Mouse (Mus musculus): Measurements from ENCODE around the gene Sbf1. TPM values are rescaled to one million over a fixed set of nuclear protein-coding genes. Genes with fewer than 3 reads are reported as not detected.

The Sbf1 gene
- polyA plus RNA-seq (2014; fragmentation: Nextera tagmentation; extraction: Ambion mirVana): 103 and 109 TPM in 2 replicates

DNA sequence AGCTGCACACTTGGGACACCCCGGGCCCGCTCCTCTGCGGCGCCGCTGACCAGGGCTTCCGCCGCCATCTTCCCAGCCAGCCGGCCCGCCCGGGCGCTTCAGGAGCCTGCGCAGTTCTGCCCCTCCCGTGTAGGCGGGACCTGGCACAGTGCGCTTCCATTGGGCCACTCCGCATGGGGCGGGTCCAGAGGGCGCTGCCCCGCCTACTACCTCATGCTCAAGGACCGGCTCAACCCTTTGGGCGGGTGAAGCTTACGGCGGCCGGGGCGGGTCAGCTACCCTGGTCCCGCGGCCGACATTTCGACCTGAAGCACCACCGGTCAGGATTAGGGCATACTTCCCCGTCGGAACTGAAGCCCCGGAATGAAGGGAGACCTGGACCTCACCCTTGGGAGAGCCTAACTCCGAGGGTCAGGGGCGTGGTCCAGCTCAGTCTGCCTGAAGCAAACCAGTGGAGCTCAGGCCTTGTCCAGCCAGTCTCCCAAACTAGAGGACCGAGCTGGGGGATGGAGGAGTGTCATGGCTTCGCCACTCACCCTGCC lies at the start of gene Sbf1:
Gene Sbf1, minus strand, starts transcription at position 122 of the 542 bp plus-strand sequence.
- peak within 1 kb of the TSS; percentile 84 for H3K9ac ChIP-seq (replicated peaks; ENCODE audit: low read length)
- peak; percentile 100 for ATAC-seq (ENCODE audit: low FRiP score, low TSS enrichment)

DNA sequence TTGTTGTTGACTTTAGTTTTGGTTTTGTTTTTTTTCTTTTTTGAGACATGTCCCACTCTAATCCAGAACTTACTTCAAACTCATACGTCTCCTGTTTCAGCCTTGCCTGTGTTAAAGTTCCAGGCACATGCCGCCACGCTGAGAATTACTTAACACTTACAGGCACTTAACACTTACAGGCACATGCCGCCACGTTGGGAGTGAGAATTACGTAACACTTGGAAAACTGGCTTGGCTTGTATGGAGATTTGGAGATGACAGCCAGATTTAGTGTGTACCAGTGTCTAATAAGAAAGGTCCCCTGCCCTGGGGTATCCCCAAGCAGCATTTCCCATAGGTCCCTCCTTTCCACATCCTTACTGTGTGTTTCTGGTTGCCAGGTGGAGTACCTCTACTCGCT lies 47.9 kb upstream of the Sbf1 start:
- Histone ChIP-seq H3K27me3 (ENCODE audit: control insufficient read depth, insufficient read depth, low read length) (no peaks in the 10 kb centered on the region), H3K9me3 (ENCODE audit: control insufficient read depth, low read length) (no peaks in the 10 kb centered on the region), H3K36me3 (ENCODE audit: control insufficient read depth, insufficient read depth, low read length) (peaks cover 81% of the 10 kb centered on the region), H3K4me3 (replicated peaks; ENCODE audit: low read depth, low read length) (no peak overlapping the region), H3K27ac (replicated peaks; ENCODE audit: low read depth, low read length) (no peak overlapping the region), H3K4me1 (ENCODE audit: control insufficient read depth, insufficient read depth, low read length) (no peaks in the 10 kb centered on the region), H3K4me2 (ENCODE audit: low read length) (no peak overlapping the region), H3K9ac (replicated peaks; ENCODE audit: low read length) (no peak overlapping the region)
- DNase-seq (no peak), ATAC-seq (ENCODE audit: low FRiP score, low TSS enrichment) (no peak)
- 95% methylated on average over 7 of the region's 7 CpGs for WGBS

More for the DNA sequence above, at the start of gene Sbf1:
- under 1% methylated on average over 37 of the region's 37 CpGs for WGBS
- Histone ChIP-seq H3K36me3 (ENCODE audit: control insufficient read depth, insufficient read depth, low read length) (no peaks in the 10 kb centered on the region), H3K9me3 (ENCODE audit: control insufficient read depth, low read length) (no peaks in the 10 kb centered on the region), H3K27me3 (ENCODE audit: control insufficient read depth, insufficient read depth, low read length) (no peaks in the 10 kb centered on the region), H3K27ac (replicated peaks; ENCODE audit: low read depth, low read length) (peak within 1 kb of the TSS; percentile 72), H3K4me1 (ENCODE audit: control insufficient read depth, insufficient read depth, low read length) (peaks cover 21% of the 10 kb centered on the region), H3K4me2 (ENCODE audit: low read length) (peak within 1 kb of the TSS; percentile 86), H3K4me3 (replicated peaks; ENCODE audit: low read depth, low read length) (peak within 1 kb of the TSS; percentile 95)
- DNase-seq: peak; percentile 98

DNA sequence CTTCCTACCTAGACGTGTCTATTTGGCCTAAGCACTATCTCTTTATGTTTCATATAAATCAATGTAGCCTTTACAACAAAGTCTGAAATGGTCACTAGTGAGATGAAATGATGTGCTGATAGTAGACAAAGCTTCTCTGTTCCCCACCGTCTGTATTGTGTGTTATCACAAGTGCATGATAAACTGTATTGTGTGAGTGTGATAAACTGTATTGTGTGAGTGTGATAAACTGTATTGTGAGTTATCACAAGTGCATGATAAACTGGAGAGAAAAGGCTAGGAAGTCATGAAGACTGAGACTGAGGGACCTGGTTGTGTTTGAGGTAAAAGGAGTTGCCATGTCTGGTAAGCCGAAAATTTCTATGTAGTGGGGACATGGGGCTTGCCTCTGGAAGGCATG lies 43.7 kb upstream of the Sbf1 start:
- DNase-seq (no peak), ATAC-seq (ENCODE audit: low FRiP score, low TSS enrichment) (no peak)
- 92% methylated on average over 3 of the region's 3 CpGs for WGBS
- H3K4me2 ChIP-seq (ENCODE audit: low read length): no peak overlapping the region
- peaks cover 38% of the 10 kb centered on the region for H3K36me3 ChIP-seq (ENCODE audit: control insufficient read depth, insufficient read depth, low read length)
- peaks cover 18% of the 10 kb centered on the region for H3K4me1 ChIP-seq (ENCODE audit: control insufficient read depth, insufficient read depth, low read length)
- no peaks in the 10 kb centered on the region for H3K9me3 ChIP-seq (ENCODE audit: control insufficient read depth, low read length)
- H3K9ac ChIP-seq (replicated peaks; ENCODE audit: low read length): no peak overlapping the region
- no peak overlapping the region for H3K4me3 ChIP-seq (replicated peaks; ENCODE audit: low read depth, low read length)
- no peak overlapping the region for H3K27ac ChIP-seq (replicated peaks; ENCODE audit: low read depth, low read length)
- H3K27me3 ChIP-seq (ENCODE audit: control insufficient read depth, insufficient read depth, low read length): no peaks in the 10 kb centered on the region

DNA sequence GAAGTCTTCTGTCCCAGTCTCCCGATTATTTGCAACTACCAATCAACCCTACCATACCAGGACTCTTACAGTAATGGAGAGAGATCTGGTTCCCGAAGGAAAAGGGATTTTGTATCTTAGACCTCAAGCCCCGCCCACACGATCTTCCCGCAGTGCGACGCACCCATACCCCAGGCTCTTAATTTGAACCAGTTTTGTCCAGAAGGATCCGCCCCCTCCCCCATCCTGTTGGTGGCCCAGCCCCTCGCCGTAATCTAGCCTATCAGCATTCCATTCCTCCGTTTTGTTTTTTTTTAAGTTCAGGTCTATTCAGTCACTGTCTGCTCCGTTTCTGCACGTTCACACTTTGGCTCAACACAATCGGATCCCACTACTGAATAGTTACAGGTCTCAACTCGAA lies 41.3 kb upstream of the Sbf1 start:
- peak; percentile 81 for DNase-seq
- peak overlapping the region; percentile 84 for H3K4me2 ChIP-seq (ENCODE audit: low read length)
- 1% methylated on average over 15 of the region's 15 CpGs for WGBS
- peaks cover 37% of the 10 kb centered on the region for H3K36me3 ChIP-seq (ENCODE audit: control insufficient read depth, insufficient read depth, low read length)
- ATAC-seq (ENCODE audit: low FRiP score, low TSS enrichment): peak; percentile 31; the same call in 1 of the 2 replicates
- peaks cover 18% of the 10 kb centered on the region for H3K4me1 ChIP-seq (ENCODE audit: control insufficient read depth, insufficient read depth, low read length)
- peak overlapping the region; percentile 80; the same call in 1 of the 2 replicates for H3K27ac ChIP-seq (replicated peaks; ENCODE audit: low read depth, low read length)
- no peaks in the 10 kb centered on the region for H3K9me3 ChIP-seq (ENCODE audit: control insufficient read depth, low read length)
- peak overlapping the region; percentile 71; the same call in 1 of the 2 replicates for H3K9ac ChIP-seq (replicated peaks; ENCODE audit: low read length)
- H3K4me3 ChIP-seq (replicated peaks; ENCODE audit: low read depth, low read length): peak overlapping the region; percentile 78
- no peaks in the 10 kb centered on the region for H3K27me3 ChIP-seq (ENCODE audit: control insufficient read depth, insufficient read depth, low read length)

DNA sequence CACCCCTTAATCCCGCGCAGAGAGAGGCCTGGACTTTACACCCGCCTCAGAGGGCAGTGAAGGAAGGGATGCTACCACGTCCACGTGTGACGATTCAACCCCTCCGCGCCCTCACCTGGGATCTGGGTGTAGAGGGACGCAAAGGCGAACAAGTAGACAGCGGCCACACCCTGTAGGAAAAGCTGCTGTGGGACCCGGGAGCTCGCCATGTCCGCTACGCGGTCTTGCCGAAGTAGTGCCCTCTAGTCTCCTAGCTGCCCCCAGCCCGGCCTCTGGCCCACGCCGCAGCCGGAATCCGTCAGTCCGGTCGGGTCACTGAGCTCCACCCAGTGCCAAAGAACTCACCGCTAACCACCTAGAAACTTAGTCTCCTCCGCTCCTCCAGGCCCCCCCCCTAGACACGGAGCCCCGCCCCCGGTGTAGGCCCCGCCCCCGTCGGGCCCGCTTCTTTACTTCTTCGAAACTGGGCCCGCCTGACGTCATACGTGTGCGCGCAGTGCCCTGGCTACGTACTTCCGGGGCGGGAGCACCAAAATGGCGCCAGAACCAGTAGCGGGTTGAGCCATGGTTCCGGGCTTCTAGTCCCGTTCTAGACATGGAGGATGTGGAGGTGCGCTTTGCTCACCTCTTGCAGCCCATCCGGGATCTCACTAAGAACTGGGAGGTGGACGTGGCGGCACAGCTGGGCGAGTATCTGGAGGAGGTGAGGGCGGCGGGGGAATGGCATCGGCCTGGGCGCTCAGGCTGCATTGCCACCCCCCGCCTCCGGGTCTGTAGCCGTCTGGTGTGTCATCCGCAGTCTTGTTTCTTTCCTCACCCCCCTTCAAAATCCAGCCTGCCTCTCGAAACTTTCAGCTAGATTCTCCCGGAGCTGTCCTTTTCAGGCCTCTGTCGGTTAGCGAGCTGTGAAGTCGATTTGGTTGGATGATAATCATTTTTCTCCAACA lies 40.4 kb upstream of the Sbf1 start, which contains the start of the genes Lmf2 and Ncaph2:
Gene Lmf2, minus strand, starts transcription at position 419 of the 947 bp plus-strand sequence.
Gene Ncaph2, plus strand, starts transcription at position 479 of the 947 bp plus-strand sequence.
- H3K27ac ChIP-seq (replicated peaks; ENCODE audit: low read depth, low read length): peak within 1 kb of the TSS; percentile 80
- peaks cover 37% of the 10 kb centered on the region for H3K36me3 ChIP-seq (ENCODE audit: control insufficient read depth, insufficient read depth, low read length)
- ATAC-seq (ENCODE audit: low FRiP score, low TSS enrichment): peak; percentile 94
- DNase-seq: peak; percentile 99
- H3K4me2 ChIP-seq (ENCODE audit: low read length): peak within 1 kb of the TSS; percentile 84
- peak within 1 kb of the TSS; percentile 71 for H3K9ac ChIP-seq (replicated peaks; ENCODE audit: low read length)
- no peaks in the 10 kb centered on the region for H3K9me3 ChIP-seq (ENCODE audit: control insufficient read depth, low read length)
- under 1% methylated on average over 64 of the region's 64 CpGs for WGBS
- no peaks in the 10 kb centered on the region for H3K27me3 ChIP-seq (ENCODE audit: control insufficient read depth, insufficient read depth, low read length)
- H3K4me1 ChIP-seq (ENCODE audit: control insufficient read depth, insufficient read depth, low read length): peaks cover 18% of the 10 kb centered on the region
- H3K4me3 ChIP-seq (replicated peaks; ENCODE audit: low read depth, low read length): peak within 1 kb of the TSS; percentile 78

DNA sequence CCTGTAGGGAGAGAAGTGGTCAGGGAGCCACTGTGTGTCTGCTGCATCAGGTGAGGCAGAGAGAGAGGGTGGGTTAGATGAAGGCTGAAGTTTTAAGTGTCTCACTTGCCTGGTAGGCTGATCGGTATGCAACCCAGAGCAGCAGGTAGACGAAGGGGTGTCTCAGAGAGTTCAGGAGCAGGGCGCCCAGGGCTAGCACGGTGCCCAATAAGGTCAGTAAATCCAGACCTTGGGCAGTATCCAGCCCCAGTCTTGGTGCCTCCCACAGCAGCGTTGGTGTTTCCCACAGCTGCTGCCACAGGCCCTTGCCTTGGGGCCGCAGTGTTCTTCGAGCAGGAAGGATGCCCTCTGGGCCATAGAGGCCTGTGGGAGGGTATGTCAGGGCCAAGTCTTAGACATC lies 39.3 kb upstream of the Sbf1 start:
- Histone ChIP-seq H3K9me3 (ENCODE audit: control insufficient read depth, low read length) (no peaks in the 10 kb centered on the region), H3K4me3 (replicated peaks; ENCODE audit: low read depth, low read length) (peak overlapping the region; percentile 78), H3K9ac (replicated peaks; ENCODE audit: low read length) (peak overlapping the region; percentile 71), H3K27ac (replicated peaks; ENCODE audit: low read depth, low read length) (no peak overlapping the region), H3K27me3 (ENCODE audit: control insufficient read depth, insufficient read depth, low read length) (no peaks in the 10 kb centered on the region), H3K4me2 (ENCODE audit: low read length) (peak overlapping the region; percentile 84), H3K36me3 (ENCODE audit: control insufficient read depth, insufficient read depth, low read length) (peaks cover 35% of the 10 kb centered on the region), H3K4me1 (ENCODE audit: control insufficient read depth, insufficient read depth, low read length) (peaks cover 18% of the 10 kb centered on the region)
- ATAC-seq (ENCODE audit: low FRiP score, low TSS enrichment) (no peak), DNase-seq (no peak)
- 86% methylated on average over 7 of the region's 7 CpGs for WGBS

DNA sequence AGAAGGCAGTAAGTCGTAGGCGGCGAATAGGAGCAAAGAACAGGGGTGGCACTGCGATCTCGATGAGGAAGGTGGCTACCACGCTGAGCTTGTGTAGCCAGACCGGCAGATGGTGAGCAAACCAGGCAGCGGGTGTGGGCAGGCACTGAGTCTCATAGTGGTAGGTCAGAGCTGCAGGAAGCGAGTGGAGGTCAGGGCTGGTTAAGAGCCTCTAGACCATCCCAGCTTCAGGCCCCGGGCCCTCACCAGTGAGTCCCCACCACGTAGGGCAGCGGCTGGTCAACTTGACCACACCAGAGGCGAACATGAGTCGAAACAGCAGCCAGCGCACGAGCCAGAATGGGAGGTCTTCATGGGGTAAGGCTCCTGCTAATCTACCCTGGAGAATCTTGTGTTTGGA lies 38.7 kb upstream of the Sbf1 start:
- 96% methylated on average over 16 of the region's 16 CpGs for WGBS
- ATAC-seq (ENCODE audit: low FRiP score, low TSS enrichment) (no peak), DNase-seq (no peak)
- Histone ChIP-seq H3K27me3 (ENCODE audit: control insufficient read depth, insufficient read depth, low read length) (no peaks in the 10 kb centered on the region), H3K9ac (replicated peaks; ENCODE audit: low read length) (no peak overlapping the region; the same call in 1 of the 2 replicates), H3K27ac (replicated peaks; ENCODE audit: low read depth, low read length) (no peak overlapping the region), H3K4me1 (ENCODE audit: control insufficient read depth, insufficient read depth, low read length) (peaks cover 18% of the 10 kb centered on the region), H3K36me3 (ENCODE audit: control insufficient read depth, insufficient read depth, low read length) (peaks cover 35% of the 10 kb centered on the region), H3K4me3 (replicated peaks; ENCODE audit: low read depth, low read length) (no peak overlapping the region), H3K4me2 (ENCODE audit: low read length) (no peak overlapping the region), H3K9me3 (ENCODE audit: control insufficient read depth, low read length) (no peaks in the 10 kb centered on the region)

DNA sequence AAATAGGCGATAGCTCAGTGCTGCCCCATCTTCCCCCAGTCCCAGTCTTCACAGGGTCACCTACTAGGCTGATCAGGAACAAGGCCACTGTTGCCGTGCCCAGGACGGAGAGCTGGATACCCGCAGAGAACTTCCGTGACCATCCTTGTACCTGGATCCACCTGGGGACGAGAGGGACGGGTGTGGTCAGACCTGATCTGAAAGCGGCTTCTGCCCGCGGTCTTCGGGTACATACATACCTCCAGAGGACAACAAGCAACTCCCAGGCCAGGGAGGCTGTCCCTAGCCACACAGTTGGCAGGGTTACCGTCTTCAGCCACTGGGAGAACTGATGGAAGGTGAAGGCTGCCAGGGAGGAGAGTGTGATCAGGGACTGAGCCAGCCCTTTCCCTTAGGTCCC lies 37.7 kb upstream of the Sbf1 start:
- Histone ChIP-seq H3K27me3 (ENCODE audit: control insufficient read depth, insufficient read depth, low read length) (no peaks in the 10 kb centered on the region), H3K4me1 (ENCODE audit: control insufficient read depth, insufficient read depth, low read length) (peaks cover 18% of the 10 kb centered on the region), H3K9me3 (ENCODE audit: control insufficient read depth, low read length) (no peaks in the 10 kb centered on the region), H3K27ac (replicated peaks; ENCODE audit: low read depth, low read length) (no peak overlapping the region), H3K4me2 (ENCODE audit: low read length) (no peak overlapping the region), H3K9ac (replicated peaks; ENCODE audit: low read length) (no peak overlapping the region), H3K36me3 (ENCODE audit: control insufficient read depth, insufficient read depth, low read length) (peaks cover 35% of the 10 kb centered on the region), H3K4me3 (replicated peaks; ENCODE audit: low read depth, low read length) (no peak overlapping the region)
- DNase-seq (no peak), ATAC-seq (ENCODE audit: low FRiP score, low TSS enrichment) (no peak)
- 95% methylated on average over 12 of the region's 12 CpGs for WGBS
